Mouse (Mus musculus) megakaryocyte, embryonic 14.5 days (primary cell): ENCODE measurements around the gene Myadml2.

Experiments
- FLI1 ChIP-seq: IDR thresholded peaks from 2 replicates; pipeline ENCODE4 v1.6.1; 2012; ENCODE audit warnings: low read length, inconsistent platforms, mixed read lengths
- GATA1 ChIP-seq: IDR thresholded peaks from 3 replicates; pipeline ENCODE4 v1.6.1; 2012; ENCODE audit warnings: mixed read lengths, low read length, inconsistent platforms, borderline replicate concordance

DNA sequence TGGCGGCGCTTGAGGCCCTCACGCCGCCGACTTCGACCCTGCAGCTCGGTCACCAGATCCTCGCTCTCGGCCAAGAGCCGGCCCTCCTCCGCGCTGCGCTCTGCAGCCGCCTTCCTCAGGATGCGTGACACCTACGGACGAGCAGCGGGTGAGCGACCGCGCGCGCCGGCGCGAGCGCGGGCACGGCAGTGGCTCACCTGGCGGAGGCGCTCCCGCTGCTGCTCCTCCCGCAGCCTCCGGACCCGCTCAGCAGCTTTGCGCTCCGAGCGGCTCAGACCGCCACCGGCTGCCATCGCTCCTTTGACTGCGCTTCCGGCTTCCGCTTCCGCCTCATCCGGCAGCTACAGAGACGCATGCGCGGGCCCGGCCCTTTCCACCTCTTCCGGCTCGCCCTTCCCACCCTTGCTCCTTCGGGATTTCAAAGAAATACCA lies 23.3 kb downstream of the Myadml2 start:
- TF ChIP-seq GATA1 (no peak), FLI1 (no peak; the same call in 1 of the 2 replicates)
